Comparison of ENCODE assay signal across 33 mouse cellular contexts in genomic region chr9:121164607-121165006, GRCm38 (mm10).
DNase-seq lines count a peak whose midpoint lies in the region; ATAC-seq and TF ChIP-seq lines count a peak whose summit lies in the region.
"Had no signal": no experiment of that assay in that cellular context is flagged by ENCODE, and none has a peak within 500 bp of the region (broad histone marks: within the 10 kb centered on the region; RNA-seq: fewer than 3 reads in every experiment).

No protein-coding gene starts in this region.

- H3K4me2 ChIP-seq in forebrain, embryonic 15.5 days (replicated peaks) = no peak overlapping the region
- no peak overlapping the region for H3K4me2 ChIP-seq in midbrain, postnatal 0 days (ENCODE audit: low read depth, low read length, poor library complexity, severe bottlenecking)
- H3K4me2 ChIP-seq: embryonic facial prominence, embryonic 15.5 days; heart, embryonic 11.5 days; hindbrain, embryonic 13.5 days; limb, embryonic 13.5 days; liver, embryonic 11.5 days; lung, embryonic 15.5 days; midbrain, embryonic 12.5 days; neural tube, embryonic 15.5 days had no signal

- no peaks in the 10 kb centered on the region for H3K27me3 ChIP-seq in forebrain, embryonic 15.5 days
- no peaks in the 10 kb centered on the region for H3K27me3 ChIP-seq in forebrain, embryonic 10.5 days (ENCODE audit: poor library complexity, severe bottlenecking)
- no peaks in the 10 kb centered on the region for H3K27me3 ChIP-seq in midbrain, postnatal 0 days (ENCODE audit: insufficient read depth, low read length)
- H3K27me3 ChIP-seq: embryonic facial prominence, embryonic 15.5 days; hindbrain, embryonic 13.5 days; limb, embryonic 13.5 days; lung, embryonic 15.5 days; midbrain, embryonic 12.5 days; neural tube, embryonic 15.5 days had no signal

- H3K4me3 ChIP-seq in forebrain, embryonic 15.5 days = no peak overlapping the region
- H3K4me3 ChIP-seq in forebrain, embryonic 10.5 days = no peak overlapping the region
- H3K4me3 ChIP-seq in left cerebral cortex, adult 2 months = no peak overlapping the region
- no peak overlapping the region for H3K4me3 ChIP-seq in midbrain, postnatal 0 days (ENCODE audit: low read depth, low read length)
- H3K4me3 ChIP-seq: embryonic facial prominence, embryonic 10.5 days; embryonic facial prominence, embryonic 15.5 days; gastrocnemius, adult 2 months; hindbrain, embryonic 13.5 days; limb, embryonic 13.5 days; lung, embryonic 15.5 days; midbrain, embryonic 12.5 days; neural tube, embryonic 15.5 days had no signal

- no peaks in the 10 kb centered on the region for H3K9me3 ChIP-seq in forebrain, embryonic 15.5 days
- peaks cover 3% of the 10 kb centered on the region for H3K9me3 ChIP-seq in forebrain, embryonic 10.5 days
- no peaks in the 10 kb centered on the region for H3K9me3 ChIP-seq in midbrain, postnatal 0 days (ENCODE audit: low read length)
- H3K9me3 ChIP-seq: embryonic facial prominence, embryonic 15.5 days; hindbrain, embryonic 13.5 days; limb, embryonic 13.5 days; lung, embryonic 15.5 days; midbrain, embryonic 12.5 days; neural tube, embryonic 15.5 days had no signal

- ATAC-seq in forebrain, embryonic 15.5 days (replicated peaks) = peak; percentile 74
- ATAC-seq in midbrain, postnatal 0 days (ENCODE audit: low FRiP score) = no peak
- ATAC-seq: activated CD4-positive, CD25-positive, alpha-beta regulatory T cell, adult 4 months; intestine, postnatal 0 days had no signal

- H3K27ac ChIP-seq in forebrain, embryonic 15.5 days (replicated peaks) = peak overlapping the region; percentile 84
- H3K27ac ChIP-seq in forebrain, embryonic 10.5 days = no peak overlapping the region
- no peak overlapping the region for H3K27ac ChIP-seq in left cerebral cortex, adult 2 months
- no peak overlapping the region for H3K27ac ChIP-seq in midbrain, postnatal 0 days (ENCODE audit: low read depth, low read length)
- H3K27ac ChIP-seq: embryonic facial prominence, embryonic 10.5 days; embryonic facial prominence, embryonic 15.5 days; gastrocnemius, adult 2 months; hindbrain, embryonic 13.5 days; limb, embryonic 13.5 days; lung, embryonic 15.5 days; midbrain, embryonic 12.5 days; neural tube, embryonic 15.5 days had no signal

- no peaks in the 10 kb centered on the region for H3K36me3 ChIP-seq in forebrain, embryonic 15.5 days
- peaks cover 11% of the 10 kb centered on the region for H3K36me3 ChIP-seq in forebrain, embryonic 10.5 days (replicated peaks)
- no peaks in the 10 kb centered on the region for H3K36me3 ChIP-seq in midbrain, postnatal 0 days (ENCODE audit: insufficient read depth, low read length)
- H3K36me3 ChIP-seq: embryonic facial prominence, embryonic 15.5 days; hindbrain, embryonic 13.5 days; lung, embryonic 15.5 days; midbrain, embryonic 12.5 days; neural tube, embryonic 15.5 days had no signal

- DNase-seq in forebrain, embryonic 10.5 days (ENCODE audit: extremely low spot score, low spot score) = no peak
- DNase-seq in left cerebral cortex, postnatal 4 days = peak; percentile 29
- DNase-seq in left cerebral cortex, adult 2 months (ENCODE audit: extremely low spot score in 1 of 2, low spot score in 2 of 2) = no peak
- peak; percentile 20 for DNase-seq in right cerebral cortex, postnatal 4 days
- no peak for DNase-seq in right cerebral cortex, adult 2 months (ENCODE audit: low spot score in 2 of 2)
- peak; percentile 9 for DNase-seq in midbrain, postnatal 0 days (ENCODE audit: low spot score)
- DNase-seq in adrenal gland, postnatal 25 days = no peak
- DNase-seq: adrenal gland, adult 2 months; B cell, adult 2 months; cerebellum, adult 11 months; cerebellum, adult 9-11 months; gastrocnemius, adult 2 months; gastrocnemius, postnatal 36 days; heart, adult 18-20 months; heart, postnatal 36 days; kidney, adult 9 months; kidney, postnatal 14 days; retina, postnatal 1 day; right cerebral cortex, postnatal 25 days; spleen, adult 18-20 months; thymus, postnatal 14 days had no signal

- intact Hi-C loops in left cerebral cortex, postnatal 4 days (cut with DNase I) = no loop called here
- intact Hi-C loops in left cerebral cortex, adult 2 months (cut with DNase I) = loop anchor here (5.0 kb wide), 1 partner anchor 78 kb away; no protein-coding TSS in a partner anchor

- no peak for TF ChIP-seq CTCF in left cerebral cortex, adult 2 months (IDR thresholded peaks at IDR 0.05)
- TF ChIP-seq CTCF in midbrain, postnatal 0 days (IDR thresholded peaks at IDR 0.05) = no peak

- H3K4me1 ChIP-seq in forebrain, embryonic 15.5 days = peaks cover 3% of the 10 kb centered on the region
- H3K4me1 ChIP-seq in forebrain, embryonic 10.5 days = peaks cover 8% of the 10 kb centered on the region
- no peaks in the 10 kb centered on the region for H3K4me1 ChIP-seq in midbrain, postnatal 0 days (ENCODE audit: insufficient read depth, low read length)
- H3K4me1 ChIP-seq: embryonic facial prominence, embryonic 15.5 days; lung, embryonic 15.5 days; midbrain, embryonic 12.5 days; neural tube, embryonic 15.5 days had no signal

- no peak overlapping the region for H3K9ac ChIP-seq in forebrain, embryonic 15.5 days (replicated peaks)
- no peak overlapping the region for H3K9ac ChIP-seq in midbrain, postnatal 0 days (replicated peaks; ENCODE audit: low read length, poor library complexity, severe bottlenecking)
- H3K9ac ChIP-seq: embryonic facial prominence, embryonic 15.5 days; hindbrain, embryonic 13.5 days; limb, embryonic 13.5 days; lung, embryonic 15.5 days; midbrain, embryonic 12.5 days; neural tube, embryonic 15.5 days had no signal

- WGBS in forebrain, embryonic 15.5 days = 72% methylated on average over 7 of the region's 7 CpGs
- 88% methylated on average over 7 of the region's 7 CpGs for WGBS in forebrain, embryonic 10.5 days
- 79% methylated on average over 7 of the region's 7 CpGs for whole genome bisulfite sequencing in midbrain, postnatal 0 days

Comparison
In these comparisons a context has a peak if more than half of its experiments do, and no peak if none do; other contexts are left out.
1. DNase-seq: peak in left cerebral cortex, postnatal 4 days (single experiment), right cerebral cortex, postnatal 4 days (single experiment) and midbrain, postnatal 0 days (single experiment); none in forebrain, embryonic 10.5 days (single experiment), left cerebral cortex, adult 2 months (0 of 2), right cerebral cortex, adult 2 months (0 of 2) and adrenal gland, postnatal 25 days (single experiment).